Mouse (Mus musculus) ES-E14 (cell line): ENCODE data around the gene Endov. TPM values are rescaled to one million over a fixed set of nuclear protein-coding genes. Genes with fewer than 3 reads are reported as not detected.

Experiments used
- DNase-seq: peaks from one replicate; pipeline ENCODE4 v3.0.0-alpha.2; 2013; ENCODE audit warnings: low read depth, low spot score
- H3K27ac ChIP-seq: 2 replicates; pipeline ENCODE4 v1.5.1; 2012; ENCODE audit warnings: low read depth, mild to moderate bottlenecking, low read length, moderate library complexity, mixed read lengths; ENCODE audit not compliant: poor library complexity, insufficient read depth, severe bottlenecking
- H3K36me3 ChIP-seq: 2 replicates; pipeline ENCODE4 v1.6.1; 2012; ENCODE audit warnings: mild to moderate bottlenecking, low read length, moderate library complexity, mixed read lengths; ENCODE audit not compliant: control insufficient read depth, poor library complexity, insufficient read depth, severe bottlenecking
- H3K4me1 ChIP-seq, 2 experiments: fragments of 150-350 bp in 1 of 2; sonication (generic) in 1 of 2; 2 replicates each; pipeline ENCODE4 v1.6.1; 2012; ENCODE audit warnings: low read length in 2 of 2, mild to moderate bottlenecking in 1 of 2, mixed read lengths in 1 of 2; ENCODE audit not compliant: control insufficient read depth in 2 of 2, insufficient read depth in 2 of 2, poor library complexity in 1 of 2
- H3K4me3 ChIP-seq, 2 experiments: fragments of 150-350 bp in 1 of 2; sonication (generic) in 1 of 2; 2 replicates each; pipeline ENCODE4 v1.5.1; 2012; ENCODE audit warnings: low read length in 2 of 2, low read depth in 1 of 2, mild to moderate bottlenecking in 1 of 2, mixed read lengths in 1 of 2; ENCODE audit not compliant: insufficient read depth in 1 of 2, poor library complexity in 1 of 2, severe bottlenecking in 1 of 2
- H3K9ac ChIP-seq: 2 replicates; pipeline ENCODE4 v1.6.1; 2012; ENCODE audit warnings: low read depth, mild to moderate bottlenecking, low read length, mixed read lengths; ENCODE audit not compliant: poor library complexity, insufficient read depth, severe bottlenecking
- H3K9me3 ChIP-seq: fragments of 150-350 bp; sonication (generic); 2 replicates; pipeline ENCODE4 v1.6.1; 2012; ENCODE audit warnings: low read depth, mild to moderate bottlenecking, low read length; ENCODE audit not compliant: control insufficient read depth, insufficient read depth
- CHD2 ChIP-seq: IDR thresholded peaks from 2 replicates; pipeline ENCODE4 v1.6.1; 2014; ENCODE audit warnings: mild to moderate bottlenecking, low read depth, low read length, inconsistent platforms
- HCFC1 ChIP-seq: IDR thresholded peaks from 2 replicates; pipeline ENCODE4 v1.6.1; 2012; ENCODE audit warnings: low read length, inconsistent platforms, borderline replicate concordance; ENCODE audit not compliant: insufficient read depth
- MAFK ChIP-seq: IDR thresholded peaks from 2 replicates; pipeline ENCODE4 v1.6.1; 2014; ENCODE audit warnings: mild to moderate bottlenecking, low read depth, low read length, inconsistent platforms; ENCODE audit not compliant: insufficient read depth
- ZC3H11A ChIP-seq: IDR thresholded peaks from 2 replicates; pipeline ENCODE4 v1.6.1; 2012; ENCODE audit warnings: low read depth, mild to moderate bottlenecking, inconsistent platforms, low read length, borderline replicate concordance
- ZNF384 ChIP-seq: IDR thresholded peaks from 2 replicates; pipeline ENCODE4 v1.6.1; 2012; ENCODE audit warnings: low read depth, low read length, inconsistent platforms
- in situ Hi-C, 2 experiments: fragments of 600-800 bp; cut with MboI; formaldehyde crosslinking; loops; one replicate each; pipeline ENCODE4 v1.15.1; 2025; ENCODE audit warnings: low sequenced_read_pairs in 2 of 2, inconsistent platforms in 1 of 2; ENCODE audit not compliant: unreplicated experiment in 2 of 2
- total RNA-seq: library from RNA; depleted of rRNA; stranded (reverse); fragments of 300-350 nt; gene quantifications from 2 replicates; pipeline ENCODE4 v1.2.3, GENCODE M21; 2012

Endov gene
- total RNA-seq, 1 experiment, result 10.0 TPM

DNA sequence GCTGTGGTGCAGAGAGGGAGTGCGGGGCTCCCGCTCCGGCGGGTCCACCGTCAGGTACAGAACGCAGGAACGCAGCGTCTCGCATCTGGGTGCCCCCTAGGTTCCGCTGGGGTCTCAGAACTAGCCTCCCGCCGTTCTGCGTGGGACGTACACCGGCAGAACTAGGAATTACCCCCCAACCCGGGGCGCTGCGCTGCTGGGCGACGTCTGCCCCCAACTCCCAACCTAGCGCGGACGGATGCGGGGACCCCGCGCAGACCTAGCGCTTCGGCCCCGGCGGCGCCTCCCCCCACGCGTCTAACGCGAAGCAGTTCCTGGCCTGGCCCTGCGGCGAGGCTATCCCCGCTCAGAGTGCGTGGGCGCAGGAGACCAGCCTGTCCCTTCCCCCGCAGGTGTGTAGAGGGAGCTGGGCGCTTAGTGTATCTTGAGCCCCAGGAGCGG, 58.2 kb downstream of the Endov start:
- Histone ChIP-seq H3K9me3 (no peaks in the 10 kb centered on the region), H3K36me3 (no peaks in the 10 kb centered on the region), H3K27ac (no peak overlapping the region), H3K4me3 (peak overlapping the region; percentile 51 to 56), H3K9ac (peak overlapping the region; percentile 13; the same call in 1 of the 2 replicates), H3K4me1 (no peaks in the 10 kb centered on the region; a peak in 1 of 4 replicates)
- in situ Hi-C loops, result loop anchor here in 1 of 2 experiments (10.0 kb wide), 1 partner anchor 505 kb away; the partner anchor contains the start of gene Cbx8
- TF ChIP-seq ZC3H11A, result no peak
- TF ChIP-seq MAFK, result no peak
- TF ChIP-seq ZNF384, result no peak
- TF ChIP-seq HCFC1, result no peak
- no peak for DNase-seq

DNA sequence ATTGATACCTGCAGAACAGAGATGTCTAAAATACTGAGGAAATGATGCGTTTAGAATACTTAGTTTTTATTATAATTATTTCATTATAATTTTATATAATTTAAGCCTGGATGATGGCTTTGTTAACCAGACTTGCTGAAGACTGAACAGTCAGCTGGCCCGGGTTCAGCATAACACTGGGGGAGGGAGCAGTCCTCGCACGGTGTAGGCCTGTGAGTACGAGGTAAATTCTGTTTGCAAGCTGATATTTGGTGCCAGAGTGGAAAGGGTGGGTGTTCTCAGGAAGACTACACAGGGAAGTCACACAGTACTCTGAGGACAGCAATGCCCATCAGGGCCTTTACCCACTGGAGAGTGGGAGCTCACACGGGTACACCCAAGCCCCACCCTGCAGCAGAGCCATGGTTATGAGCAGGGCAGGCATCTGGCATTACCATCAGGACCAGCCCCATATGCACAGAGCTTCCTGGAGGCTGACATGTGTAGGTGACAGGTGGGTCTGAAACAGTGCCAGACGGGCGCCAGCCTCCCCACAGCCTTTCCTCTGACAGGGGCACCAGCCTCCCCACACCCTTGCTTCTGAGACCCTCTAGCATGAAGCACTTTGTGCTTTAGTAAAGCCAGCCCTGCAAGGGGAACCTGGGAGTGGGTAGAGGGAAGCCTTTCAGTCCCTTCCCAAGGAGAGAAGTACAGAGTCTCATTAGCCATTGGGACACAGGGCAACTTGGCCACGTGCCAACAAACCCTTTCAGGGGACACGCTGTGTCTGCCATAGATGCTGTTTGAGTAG, 59.6 kb downstream of the Endov start:
- DNase-seq, result no peak
- in situ Hi-C loops, result no loop called here
- TF ChIP-seq ZC3H11A (no peak), MAFK (no peak), ZNF384 (no peak), HCFC1 (no peak)
- H3K9me3 ChIP-seq, result no peaks in the 10 kb centered on the region
- H3K36me3 ChIP-seq, result no peaks in the 10 kb centered on the region
- H3K27ac ChIP-seq, result no peak overlapping the region
- H3K9ac ChIP-seq, result no peak overlapping the region
- H3K4me3 ChIP-seq, result no peak overlapping the region
- H3K4me1 ChIP-seq, result no peaks in the 10 kb centered on the region; a peak in 1 of 4 replicates

DNA sequence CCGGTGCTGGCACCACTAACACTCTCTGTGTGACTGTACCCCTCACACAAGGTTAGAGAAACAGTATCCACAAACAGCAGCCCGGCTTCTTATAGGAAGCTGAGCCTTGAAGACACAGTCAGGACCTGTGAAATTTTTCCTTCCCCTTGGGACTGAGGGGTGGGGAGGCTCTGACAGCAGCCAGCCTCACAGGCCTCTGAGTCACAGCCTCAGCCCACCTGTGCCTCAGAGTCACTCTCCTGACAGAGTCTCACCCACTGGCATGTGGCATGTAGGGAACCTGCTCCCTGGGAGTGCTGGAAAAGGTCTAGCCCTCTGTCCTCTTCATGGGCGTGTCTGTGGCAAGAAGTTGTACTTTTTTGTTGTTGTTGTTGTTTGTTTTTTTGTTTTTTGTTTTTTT, 60.3 kb downstream of the Endov start:
- Histone ChIP-seq H3K4me3 (no peak overlapping the region), H3K27ac (no peak overlapping the region), H3K9ac (no peak overlapping the region), H3K9me3 (no peaks in the 10 kb centered on the region), H3K36me3 (no peaks in the 10 kb centered on the region), H3K4me1 (no peaks in the 10 kb centered on the region; a peak in 1 of 4 replicates)
- in situ Hi-C loops, result no loop called here
- DNase-seq, result no peak
- TF ChIP-seq ZNF384 (no peak), ZC3H11A (no peak), CHD2 (no peak), HCFC1 (no peak), MAFK (no peak)

DNA sequence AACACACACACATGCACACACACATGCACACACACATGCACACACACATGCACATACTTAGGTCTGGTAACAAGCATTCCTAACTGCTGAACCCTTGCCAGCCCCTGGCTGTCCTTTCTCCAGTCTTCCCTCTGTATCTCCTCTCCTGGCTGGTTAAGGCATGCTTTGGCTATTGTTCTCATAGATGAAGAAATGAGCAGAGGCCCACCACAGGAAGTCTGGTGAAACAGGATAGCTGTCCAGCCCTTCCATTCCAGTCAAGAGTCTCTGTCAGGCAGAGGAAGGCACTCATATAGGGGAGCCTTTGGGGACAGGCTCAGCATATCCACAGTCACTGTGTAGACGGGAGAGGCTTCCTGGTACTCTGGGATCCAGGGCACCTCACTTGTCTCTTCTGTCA, 61.2 kb downstream of the Endov start:
- TF ChIP-seq ZC3H11A, result no peak
- no peak for TF ChIP-seq MAFK
- no peak for TF ChIP-seq CHD2
- no peak for TF ChIP-seq ZNF384
- no peak overlapping the region for H3K27ac ChIP-seq
- no peak overlapping the region for H3K4me3 ChIP-seq
- H3K4me1 ChIP-seq, result no peaks in the 10 kb centered on the region; a peak in 1 of 4 replicates
- H3K9ac ChIP-seq, result no peak overlapping the region
- H3K36me3 ChIP-seq, result no peaks in the 10 kb centered on the region
- no peak for DNase-seq
- in situ Hi-C loops, result no loop called here
- no peaks in the 10 kb centered on the region for H3K9me3 ChIP-seq
